Mouse (Mus musculus) lung, adult 2 months (tissue): ENCODE data around the gene Tmtc2.
A peak's percentile ranks its signal among the peaks of the same experiment; 100 is the strongest.

Experiments
- CTCF ChIP-seq: fragments of 200-500 bp; IDR thresholded peaks from 2 replicates; pipeline ENCODE4 v1.5.1; 2011; ENCODE audit warnings: mild to moderate bottlenecking, low read length, control low read depth; ENCODE audit not compliant: insufficient read depth
- POLR2A ChIP-seq: fragments of 200-500 bp; IDR thresholded peaks from 2 replicates; pipeline ENCODE4 v1.6.1; 2011; ENCODE audit warnings: low read depth, mild to moderate bottlenecking, control low read depth, low read length, borderline replicate concordance; ENCODE audit errors: extremely low read depth

GRCm38 (mm10) chr10:105574695-105575660 is 727 bp upstream of the Tmtc2 start:
- TF ChIP-seq CTCF (peak; percentile 90), POLR2A (peak; percentile 10; the same call in 1 of the 2 replicates)
